Mouse (Mus musculus) cerebellum, adult 11 months (tissue): ENCODE data around the gene Dram1.
A peak's percentile ranks its signal among the peaks of the same experiment; 100 is the strongest.
"Not testable (repeated sequence)": the region's sequence is repeated elsewhere in the genome, so short reads cannot be mapped to it uniquely, and the experiment has no call there.

Experiments used
- DNase-seq: peaks from one replicate; pipeline ENCODE4 v3.0.0; 2022

Dram1 gene

DNA sequence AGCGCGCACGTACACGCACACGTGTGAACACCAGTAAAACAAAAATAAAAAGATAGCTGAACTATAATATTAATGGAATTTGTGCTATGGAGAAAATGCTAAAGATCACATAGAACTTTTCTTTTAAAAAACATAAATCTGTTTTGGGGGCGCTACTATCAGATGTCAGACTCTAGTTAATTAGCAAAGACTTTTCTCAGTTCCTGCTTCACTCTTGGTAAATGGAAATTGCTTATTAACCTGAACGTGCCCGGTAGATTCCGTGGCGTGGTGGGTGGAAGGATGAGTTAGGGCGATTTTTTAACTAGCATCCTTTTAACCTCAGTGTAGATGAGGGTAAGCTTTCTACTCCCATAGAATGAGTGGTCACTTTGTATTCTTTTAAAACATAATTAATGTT lies 6.4 kb upstream of the Dram1 start:
- no peak for DNase-seq

DNA sequence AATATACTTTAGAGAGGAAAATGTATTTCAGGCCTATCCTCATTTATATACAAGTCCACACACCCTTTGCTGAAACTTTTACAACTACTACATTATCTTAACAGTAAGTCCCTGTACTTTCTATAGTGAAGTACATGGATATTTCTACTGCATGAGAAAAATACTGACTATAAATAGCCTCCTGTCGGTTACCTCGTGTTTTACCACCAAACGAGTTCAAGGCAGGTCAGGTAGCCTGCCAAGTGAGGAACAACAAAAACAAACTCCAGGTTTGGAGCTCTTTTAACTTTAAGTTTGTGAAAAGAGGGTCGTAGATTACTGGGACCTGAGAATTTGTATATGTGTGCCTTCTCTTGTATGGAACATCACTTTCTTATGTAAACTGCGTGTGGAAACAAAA lies 5.2 kb upstream of the Dram1 start:
- DNase-seq, result no peak

DNA sequence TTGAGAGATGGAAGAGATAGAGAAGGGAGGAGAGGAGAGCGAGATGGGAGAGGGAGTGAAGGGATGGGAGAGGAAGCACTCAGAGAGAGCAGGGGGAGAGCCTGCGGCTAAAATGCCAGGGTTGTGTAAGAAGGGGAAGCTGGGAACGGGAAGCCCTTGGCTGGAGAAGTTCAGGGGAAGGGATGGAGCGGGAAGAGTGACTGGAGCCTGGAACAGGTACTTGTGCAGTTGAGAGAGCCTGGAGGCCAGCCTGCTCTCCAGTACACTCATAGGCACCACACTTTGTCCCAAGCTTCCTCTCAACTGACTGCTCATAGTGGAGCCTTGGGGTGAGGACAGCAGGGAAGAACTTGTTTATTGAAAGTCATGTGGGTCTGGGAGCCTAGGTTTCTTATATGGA lies 4.6 kb upstream of the Dram1 start:
- no peak for DNase-seq

DNA sequence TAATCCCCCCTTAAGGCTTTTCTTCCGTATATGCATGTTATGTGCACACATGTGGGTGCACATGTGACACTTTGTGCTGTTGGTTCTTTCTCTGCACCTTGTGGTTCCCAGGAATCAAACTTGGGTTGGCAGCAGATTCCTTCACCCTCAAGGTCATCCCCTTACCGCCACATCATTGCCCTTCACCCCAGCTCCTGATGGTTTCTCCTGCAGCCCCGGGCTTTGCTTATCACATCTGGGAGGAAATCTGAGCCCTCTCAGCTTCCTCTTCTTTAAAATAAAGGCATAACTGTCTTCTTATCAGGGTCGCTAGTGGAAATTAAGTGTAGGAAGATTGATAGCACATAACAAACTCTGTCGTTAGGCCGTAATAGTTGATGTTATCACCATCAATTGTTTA lies 3.1 kb upstream of the Dram1 start:
- DNase-seq, result no peak

DNA sequence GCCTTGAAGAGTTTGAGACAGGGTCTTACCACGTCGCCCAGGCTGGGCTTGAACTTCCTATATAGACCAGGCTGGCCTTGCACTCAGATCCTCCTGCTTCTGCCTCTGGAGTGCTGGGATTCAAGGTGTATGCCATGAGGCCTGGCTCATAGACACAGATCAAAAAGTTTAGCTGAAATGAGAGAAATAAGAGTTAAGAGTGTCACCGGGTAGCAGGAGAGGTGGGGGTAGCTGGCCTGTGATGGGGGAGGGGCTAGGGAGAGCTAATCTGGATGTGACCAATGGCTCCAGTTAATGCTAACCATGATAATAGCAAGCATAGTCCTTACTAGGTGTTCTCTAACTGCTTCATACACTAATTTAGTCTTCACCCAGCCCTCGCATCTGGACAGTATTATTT lies 2.4 kb upstream of the Dram1 start:
- DNase-seq, result no peak

DNA sequence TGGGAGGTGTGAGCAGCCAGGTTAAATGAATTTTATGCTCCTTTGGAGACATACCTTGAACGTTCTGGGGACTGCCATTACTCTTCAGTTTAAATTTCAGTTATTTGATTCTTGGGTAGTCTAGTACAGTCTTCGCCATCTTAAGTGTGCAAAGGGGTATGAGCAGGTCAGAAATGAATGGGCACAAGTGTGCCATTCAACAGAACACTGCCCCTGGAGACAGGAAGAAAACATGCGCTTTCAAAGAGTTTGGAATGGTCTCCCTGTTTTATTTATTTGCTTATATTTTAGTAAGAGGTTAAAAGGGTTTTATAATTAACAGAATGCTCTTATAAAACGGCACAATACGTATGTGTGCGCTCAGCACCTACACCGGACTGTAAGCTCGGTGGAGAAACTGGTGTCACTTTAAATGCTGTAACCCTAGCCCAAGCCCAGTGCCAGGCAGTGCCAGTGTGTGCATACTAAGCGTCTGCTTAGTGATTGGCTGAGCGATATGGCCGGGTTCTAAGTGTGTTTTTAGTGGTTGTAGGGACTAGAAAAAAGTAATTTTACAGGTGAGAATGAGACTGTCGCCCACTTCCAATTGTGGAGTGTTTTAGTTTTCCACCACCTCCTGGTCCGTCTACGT lies 1.7 kb upstream of the Dram1 start:
- no peak for DNase-seq

DNA sequence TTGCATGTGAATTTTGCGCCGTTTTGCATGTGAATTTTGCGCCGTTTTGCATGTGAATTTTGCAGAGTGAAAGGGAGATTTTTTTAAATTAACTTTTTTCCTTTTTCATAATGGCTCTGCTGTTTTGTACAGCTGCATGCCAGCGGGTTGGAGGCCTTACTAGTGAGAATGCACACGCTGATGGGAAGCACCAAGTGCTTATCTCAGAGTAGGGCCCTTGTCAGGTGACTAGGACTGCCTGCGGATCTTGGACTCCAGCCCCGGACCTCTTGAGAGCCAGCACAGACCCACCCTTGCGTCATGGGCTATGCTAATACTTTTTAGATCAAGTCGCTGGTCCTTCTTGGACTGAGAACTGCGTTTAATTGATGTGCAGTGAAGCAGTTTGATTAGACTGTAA lies 1.1 kb upstream of the Dram1 start:
- DNase-seq, result no peak

DNA sequence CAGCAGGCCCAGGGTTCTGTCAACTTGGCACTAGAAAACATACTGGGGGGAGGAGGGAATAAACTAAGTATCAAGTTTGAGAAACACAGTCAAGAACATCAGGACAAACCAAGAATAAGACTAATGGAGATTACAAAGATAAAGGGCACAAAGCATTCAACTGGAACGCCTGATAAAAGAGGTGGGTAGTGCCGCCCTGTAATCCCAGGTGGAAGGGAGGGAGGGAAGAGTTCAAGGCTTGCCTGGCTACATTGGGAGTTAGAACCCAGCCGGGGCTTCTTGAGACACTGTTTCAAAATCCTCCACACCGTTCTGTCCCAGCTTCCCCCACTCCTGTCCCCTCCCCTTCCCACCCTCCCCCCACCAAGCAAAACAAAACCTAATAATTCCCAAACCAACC lies 1.2 kb downstream of the Dram1 start:
- no peak for DNase-seq

DNA sequence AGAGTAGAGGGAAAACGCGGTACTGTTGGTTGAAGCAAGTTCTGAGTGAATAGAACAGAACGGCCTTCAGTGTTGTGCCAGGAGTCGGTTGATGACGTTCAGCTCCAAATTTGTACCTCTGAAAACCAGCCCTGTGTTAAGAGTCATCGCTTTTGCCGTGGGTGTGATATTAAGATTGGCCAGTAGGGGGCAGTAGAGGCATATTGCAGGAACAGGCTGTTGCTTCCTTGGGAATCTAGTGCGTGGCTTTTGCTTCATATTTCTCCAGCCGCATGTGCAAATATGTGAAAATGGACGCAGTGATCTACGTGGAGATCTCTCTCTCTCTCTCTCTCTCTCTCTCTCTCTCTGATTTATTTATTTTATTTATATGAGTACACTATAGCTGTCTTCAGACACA lies 2.1 kb downstream of the Dram1 start:
- DNase-seq, result peak; percentile 91

DNA sequence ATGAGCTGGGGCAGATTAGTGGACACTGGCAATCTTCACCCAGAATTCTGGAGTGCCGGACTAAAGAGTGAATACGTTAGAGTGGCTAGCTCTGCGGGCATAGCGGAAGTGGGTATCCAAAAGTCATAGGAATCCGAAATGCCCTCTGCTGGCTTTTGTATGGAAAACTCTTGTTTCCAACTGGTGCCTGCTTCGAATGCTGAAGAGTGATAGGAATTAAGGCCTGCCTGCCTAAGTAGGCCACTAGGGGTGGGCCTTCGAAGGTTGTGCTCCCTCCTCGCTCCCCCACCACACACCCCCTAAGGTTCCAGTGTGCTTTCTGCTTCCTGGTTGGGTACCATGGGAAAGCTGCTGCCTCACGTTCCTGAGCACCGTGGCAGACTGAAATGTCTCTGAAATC lies 3.9 kb downstream of the Dram1 start:
- no peak for DNase-seq

DNA sequence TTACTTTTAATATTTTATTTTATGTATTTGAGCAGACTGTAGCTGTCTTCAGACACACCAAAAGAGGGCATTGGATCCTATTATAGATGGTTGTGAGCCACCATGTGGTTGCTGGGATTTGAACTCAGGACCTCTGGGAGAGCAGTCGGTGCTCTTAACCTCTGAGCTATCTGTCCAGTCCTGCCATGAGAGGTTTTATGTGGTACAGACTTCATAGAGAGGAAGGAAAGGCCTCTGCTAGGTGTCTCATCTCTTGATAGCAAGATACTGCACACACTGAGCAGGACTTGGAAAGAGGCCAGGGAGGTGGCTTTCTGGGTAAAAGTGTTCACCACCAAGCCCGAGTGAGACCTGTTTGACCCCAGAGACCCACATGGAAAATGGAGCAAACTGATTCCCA lies 5.9 kb downstream of the Dram1 start:
- not testable (repeated sequence) for DNase-seq

DNA sequence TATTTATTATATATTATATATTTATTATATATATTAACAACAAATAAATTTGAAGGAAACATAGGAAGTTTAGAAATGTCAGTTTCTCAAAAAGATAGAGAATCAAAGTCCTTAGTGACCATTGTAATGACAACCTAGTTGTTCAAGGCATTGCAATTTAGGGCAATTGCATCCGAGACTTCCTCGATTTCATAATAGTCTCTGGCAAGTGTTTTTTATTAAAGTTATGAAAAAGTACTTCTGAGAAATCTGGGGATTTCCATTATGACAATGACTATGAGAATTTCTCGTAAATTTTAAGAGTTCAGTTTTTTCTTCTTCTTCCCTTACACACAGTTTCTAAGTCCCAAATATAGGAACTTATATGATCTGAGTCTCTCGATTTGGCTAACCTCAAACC lies 6.4 kb downstream of the Dram1 start:
- no peak for DNase-seq

DNA sequence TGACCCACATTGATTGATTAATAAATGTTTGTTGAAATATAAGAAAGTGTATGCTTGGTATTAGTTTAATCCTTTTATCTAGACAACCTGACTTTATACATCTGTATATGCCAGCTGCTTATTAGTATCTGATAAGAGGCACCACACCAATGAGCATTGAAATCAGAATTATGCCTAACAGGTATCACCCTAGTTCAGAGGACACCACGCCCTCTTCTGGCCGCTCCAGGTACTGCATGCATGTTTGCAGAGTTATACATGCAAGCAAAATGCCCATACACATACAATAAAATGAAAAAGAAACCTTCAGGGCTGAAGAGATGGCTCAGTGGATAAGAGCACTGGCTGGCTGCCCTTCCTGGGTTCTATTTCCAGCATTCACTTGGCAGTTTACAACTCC lies 7.1 kb downstream of the Dram1 start:
- DNase-seq, result no peak

DNA sequence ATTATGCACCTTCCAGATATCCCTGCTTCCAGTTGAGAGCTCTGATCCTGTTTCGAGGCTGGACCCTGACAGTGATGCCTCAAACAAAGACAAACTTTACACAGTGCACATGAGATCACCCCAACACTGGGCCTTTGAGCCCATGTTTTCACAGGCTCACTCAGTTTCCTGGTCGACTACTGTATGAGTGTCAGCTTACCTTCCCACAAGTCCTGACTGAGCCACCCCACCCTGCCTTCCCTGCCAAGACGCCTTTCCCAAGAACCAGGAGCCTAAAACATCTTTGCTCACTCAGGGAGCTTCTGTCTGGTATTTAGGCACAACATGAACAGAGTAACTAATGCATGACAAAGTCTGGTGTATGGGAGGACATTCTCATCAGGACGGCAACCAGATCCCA lies 9.6 kb downstream of the Dram1 start:
- DNase-seq, result no peak

DNA sequence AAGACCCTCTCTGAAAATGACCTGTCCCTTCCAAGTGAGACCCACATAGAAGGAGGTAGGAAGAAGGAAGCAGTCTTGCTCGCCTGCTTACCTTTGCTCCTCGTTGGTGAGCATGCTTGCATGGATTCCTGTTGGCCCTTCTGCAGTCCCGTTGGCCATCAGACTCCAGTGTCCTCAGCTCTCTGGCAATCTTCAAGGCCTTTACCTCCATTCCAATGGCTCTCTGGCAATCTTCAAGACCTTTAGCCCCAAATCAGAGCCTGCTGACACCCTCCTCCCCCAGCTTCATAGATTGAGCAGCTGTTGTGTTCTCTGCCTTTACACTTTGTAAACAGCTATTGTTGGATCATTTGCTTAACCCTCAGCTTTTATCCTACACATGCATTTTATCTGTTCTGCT lies 14.7 kb downstream of the Dram1 start:
- no peak for DNase-seq

DNA sequence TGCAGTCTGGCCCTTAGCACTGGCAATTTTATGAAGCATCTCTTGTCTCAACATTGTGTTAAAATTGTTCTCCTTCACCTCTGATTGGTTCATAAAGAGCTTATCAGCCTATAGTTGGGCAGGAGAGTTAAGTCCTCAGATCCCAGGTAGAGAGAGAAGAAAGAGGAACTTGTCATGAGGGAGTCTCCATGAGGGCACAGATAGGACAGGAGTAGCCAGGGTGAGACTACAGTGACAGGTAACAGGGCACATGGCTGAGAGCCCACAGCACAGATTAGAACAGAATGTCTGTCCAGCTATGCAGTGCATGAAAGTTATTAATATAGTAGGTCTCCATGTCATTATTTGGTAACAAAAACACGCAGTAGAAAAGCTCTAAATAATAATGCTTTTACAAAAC lies 16.7 kb downstream of the Dram1 start:
- DNase-seq, result no peak

DNA sequence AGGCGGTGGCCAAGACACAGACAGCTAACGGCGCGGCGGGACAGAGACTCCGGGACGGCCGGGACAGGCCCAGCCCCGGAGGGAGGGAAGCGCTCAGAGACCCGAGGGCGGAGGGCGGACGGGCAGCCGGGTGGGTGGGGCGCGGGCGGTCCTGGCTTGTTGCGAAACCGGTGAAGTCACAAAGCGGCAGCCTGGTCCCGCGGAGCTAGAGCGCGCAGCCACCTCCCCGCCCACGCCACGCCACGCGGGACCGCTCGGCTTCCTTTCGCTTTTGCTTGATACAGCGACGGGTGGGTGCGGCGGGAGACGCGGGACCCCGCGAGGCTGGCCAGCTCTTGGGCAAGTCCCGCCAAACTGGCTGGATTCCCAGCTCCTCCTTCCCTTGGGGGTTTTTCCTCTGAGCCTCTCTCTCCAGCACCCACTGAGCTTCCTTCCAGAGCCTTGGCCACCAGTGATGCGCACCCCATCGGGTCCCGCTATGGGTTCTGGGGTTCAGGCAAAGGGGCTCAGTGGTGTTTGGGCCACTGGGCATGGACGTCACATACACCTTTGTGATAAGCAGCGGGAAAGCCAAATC lies 21.8 kb downstream of the Dram1 start:
- no peak for DNase-seq

DNA sequence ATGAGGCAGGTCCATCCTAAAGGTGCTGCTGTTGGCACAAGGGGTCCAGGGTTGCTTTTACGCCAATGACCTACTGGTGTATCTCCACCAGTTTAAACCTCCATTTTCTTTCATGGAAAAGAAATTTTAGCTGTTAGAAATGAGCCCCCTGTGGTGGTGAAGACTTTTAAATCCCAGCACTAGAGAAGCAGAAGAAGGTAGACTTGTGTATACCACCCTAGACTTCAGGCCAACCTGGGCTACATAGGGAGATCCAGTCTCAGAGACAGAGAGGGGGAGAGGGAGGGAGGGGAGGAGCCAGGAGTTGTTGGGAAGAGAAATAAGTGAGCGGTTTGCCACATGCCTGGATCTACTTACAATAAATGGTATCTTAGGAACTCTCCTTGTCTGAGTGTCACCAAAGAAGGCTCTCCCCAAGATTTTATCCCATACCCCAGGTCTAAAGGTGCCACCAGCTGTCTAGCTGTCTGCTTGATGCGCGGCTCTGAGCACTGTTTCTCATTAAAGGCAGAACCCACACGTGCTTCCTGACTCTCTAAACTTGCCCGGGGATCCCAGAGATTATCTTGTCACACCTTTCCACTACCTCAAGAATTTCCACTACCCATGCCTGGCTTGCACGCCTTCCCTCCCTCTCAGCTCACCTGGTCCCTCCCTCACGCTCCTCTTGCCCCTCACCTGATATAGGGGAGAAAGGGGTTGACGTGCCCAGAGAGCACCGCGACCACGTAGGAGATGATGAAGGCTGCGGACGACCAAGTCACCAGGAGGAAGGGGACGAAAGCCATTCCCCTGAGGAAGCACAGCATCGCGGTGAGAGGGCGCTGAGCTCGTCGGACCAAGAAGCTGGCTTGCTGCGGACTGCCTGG lies 22.5 kb downstream of the Dram1 start:
- DNase-seq, result no peak

DNA sequence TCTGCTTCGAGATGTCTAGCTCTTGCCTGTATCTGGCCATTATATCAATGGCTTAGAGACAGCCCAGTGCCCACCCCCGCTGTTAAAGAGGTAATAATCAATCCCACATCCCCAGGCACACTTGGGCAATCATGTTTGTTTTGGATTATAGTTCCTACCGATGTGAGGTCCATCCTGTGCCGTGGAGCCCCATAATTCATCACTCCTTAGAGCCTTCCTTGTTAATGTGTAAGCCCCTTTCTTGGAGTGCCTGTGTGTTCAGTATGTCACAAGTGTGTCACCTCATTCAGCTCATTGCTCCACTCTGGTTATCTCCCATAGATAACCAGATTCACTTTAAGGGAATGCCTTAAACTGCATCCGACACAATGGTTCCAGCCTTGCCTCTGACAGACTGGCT lies 24.3 kb downstream of the Dram1 start:
- DNase-seq, result no peak

DNA sequence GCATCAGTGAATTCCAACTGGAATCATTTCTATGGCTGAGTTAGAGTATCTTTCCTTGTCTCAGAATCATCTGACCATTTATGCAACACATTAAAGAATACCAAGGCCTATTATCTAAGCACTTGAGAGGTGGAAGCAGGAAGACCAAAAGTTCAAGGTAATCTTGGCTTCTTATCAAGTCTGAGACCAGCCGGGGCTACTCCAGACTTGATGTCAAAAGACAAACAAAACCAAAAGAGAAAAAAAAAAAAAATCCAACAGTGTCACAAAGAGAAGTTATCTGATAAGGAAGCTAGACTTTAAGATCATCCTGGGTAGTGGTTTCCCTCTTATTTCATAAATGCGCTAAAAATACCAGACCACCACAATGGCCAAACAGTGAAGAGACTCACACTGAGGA lies 26.3 kb downstream of the Dram1 start:
- DNase-seq, result no peak

DNA sequence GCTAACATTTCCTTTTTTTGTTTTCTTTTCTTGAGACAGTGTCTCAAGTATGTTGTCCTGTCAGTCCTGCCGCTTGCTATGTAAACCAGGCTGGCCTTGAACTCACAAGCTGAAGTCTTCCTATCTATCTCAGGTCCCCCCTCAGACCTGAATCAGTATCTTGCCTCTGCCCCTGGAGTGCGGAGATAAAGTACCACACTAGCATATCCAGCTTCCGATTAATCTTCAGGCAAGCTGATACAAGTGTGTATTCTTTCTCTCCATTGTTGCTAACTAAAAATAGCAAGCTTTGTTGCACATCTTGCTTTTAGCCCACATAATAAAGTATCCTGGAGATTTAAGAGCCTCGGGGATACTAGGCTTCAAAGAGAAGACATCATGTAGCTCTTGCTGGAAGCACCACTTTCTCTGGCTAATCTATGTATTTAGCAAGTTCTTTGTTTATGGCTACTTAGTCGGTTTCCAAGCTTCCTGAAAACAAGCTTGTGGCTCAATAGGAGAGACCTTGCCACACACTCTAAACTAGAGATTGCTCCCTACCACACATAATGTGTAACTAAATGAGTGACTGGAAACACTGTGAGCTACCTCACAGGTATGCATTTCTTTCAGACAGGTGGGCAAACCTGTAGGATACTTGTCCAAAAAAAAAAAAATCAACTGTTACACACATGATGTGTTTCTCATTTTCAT lies 27.3 kb downstream of the Dram1 start:
- no peak for DNase-seq

DNA sequence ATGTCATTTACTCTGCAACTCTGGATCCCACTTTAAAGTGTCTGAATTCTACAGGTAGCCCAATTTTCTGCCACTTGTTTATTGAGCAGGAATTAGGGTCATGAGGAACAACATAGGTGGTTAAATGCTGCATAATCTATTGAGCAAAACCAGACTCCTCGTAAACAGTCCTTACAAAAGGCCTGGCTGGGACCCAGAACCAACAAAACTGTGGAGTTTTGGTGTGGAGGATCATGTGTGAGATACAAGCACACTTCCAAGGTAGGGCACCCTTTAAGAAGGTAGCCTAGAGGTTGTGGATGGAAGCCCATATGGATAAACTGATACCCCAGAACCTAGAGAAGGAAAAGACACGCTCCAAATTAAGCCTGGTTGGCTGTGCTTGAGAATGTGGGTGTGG lies 28.2 kb downstream of the Dram1 start:
- DNase-seq, result no peak

DNA sequence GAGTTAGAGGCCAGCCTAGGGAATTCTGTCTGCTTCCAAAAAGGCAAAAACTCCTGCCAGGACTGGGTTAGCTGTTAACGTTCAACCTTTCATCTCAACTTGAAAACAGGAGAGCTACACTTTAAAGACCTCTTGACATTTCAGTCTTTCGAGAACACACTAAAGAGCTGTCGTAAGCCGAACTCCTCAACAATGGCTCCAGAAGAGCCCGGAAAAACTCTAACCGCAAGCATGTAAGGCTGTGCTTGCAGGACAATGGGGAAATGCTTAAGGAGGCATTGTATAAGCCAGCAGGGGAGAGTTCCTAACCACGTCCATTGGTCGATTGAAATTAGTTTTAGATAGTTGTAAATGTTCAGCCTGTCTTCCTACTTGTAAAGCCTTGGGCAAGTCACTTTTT lies 29.1 kb downstream of the Dram1 start:
- DNase-seq, result no peak
